Mouse (Mus musculus) lung, adult 2 months (tissue): ENCODE results near the gene Krtap4-6. TPM values are rescaled to one million over a fixed set of nuclear protein-coding genes. Genes with fewer than 3 reads are reported as not detected.
"Not testable (repeated sequence)": the region's sequence is repeated elsewhere in the genome, so short reads cannot be mapped to it uniquely, and the experiment has no call there.

Experiments
- DNase-seq: peaks from one replicate; pipeline ENCODE4 v3.0.0; 2022
- H3K4me1 ChIP-seq: fragments of 200-500 bp; 2 replicates; pipeline ENCODE4 v1.6.1; 2011; ENCODE audit warnings: low read length; ENCODE audit not compliant: control insufficient read depth, insufficient read depth
- H3K4me3 ChIP-seq: fragments of 200-500 bp; replicated peaks from 2 replicates; pipeline ENCODE3; 2011; ENCODE audit warnings: low read depth, mild to moderate bottlenecking, control low read depth, low read length; ENCODE audit errors: extremely low read depth
- CTCF ChIP-seq: fragments of 200-500 bp; IDR thresholded peaks from 2 replicates; pipeline ENCODE4 v1.5.1; 2011; ENCODE audit warnings: mild to moderate bottlenecking, low read length, control low read depth; ENCODE audit not compliant: insufficient read depth
- POLR2A ChIP-seq: fragments of 200-500 bp; IDR thresholded peaks from 2 replicates; pipeline ENCODE4 v1.6.1; 2011; ENCODE audit warnings: low read depth, mild to moderate bottlenecking, control low read depth, low read length, borderline replicate concordance; ENCODE audit errors: extremely low read depth
- WGBS: fragments of 180-500 bp; shearing (Covaris S2); methylation state at CpG from one replicate; pipeline ENCODE4 v1.1.7; 2018; 5-methylcytosine and 5-hydroxymethylcytosine counted together
- polyA plus RNA-seq: library from polyadenylated mRNA; depleted of rRNA; stranded (reverse); fragments of >200 nt; gene quantifications from 2 replicates; pipeline ENCODE4 v1.2.3, GENCODE M21; 2012; rRNA removed

Krtap4-6 gene
- polyA plus RNA-seq, 1 experiment, result not detected

- TF ChIP-seq POLR2A (no peak), CTCF (no peak)
- DNase-seq, result no peak
- 78% methylated on average over 3 of the region's 3 CpGs for WGBS
- H3K4me1 ChIP-seq, result no peaks in the 10 kb centered on the region
- no peak overlapping the region for H3K4me3 ChIP-seq
Observed at GRCm38 (mm10) chr11:99644351-99644750, 21.4 kb downstream of the Krtap4-6 start.

- H3K4me3 ChIP-seq, H3K4me1 ChIP-seq, DNase-seq: not testable (repeated sequence)
- WGBS, result 84% methylated on average over 9 of the region's 9 CpGs
Observed at GRCm38 (mm10) chr11:99643635-99644139, 22.1 kb downstream of the Krtap4-6 start, which contains the start of gene Krtap4-7. TSS of gene Krtap4-7 (minus strand) at chr11:99644089.

- no peak for TF ChIP-seq POLR2A
- TF ChIP-seq CTCF, result no peak
Observed at GRCm38 (mm10) chr11:99640926-99641325, 24.8 kb downstream of the Krtap4-6 start.

GRCm38 (mm10) chr11:99637086-99637485 lies 28.7 kb downstream of the Krtap4-6 start:
- Histone ChIP-seq H3K4me3 (no peak overlapping the region), H3K4me1 (no peaks in the 10 kb centered on the region)
- TF ChIP-seq CTCF (no peak), POLR2A (no peak)
- WGBS, result 57% methylated on average over 1 of the region's 1 CpGs
- DNase-seq, result no peak

More at GRCm38 (mm10) chr11:99640926-99641325, 24.8 kb downstream of the Krtap4-6 start:
- Histone ChIP-seq H3K4me3 (no peak overlapping the region), H3K4me1 (no peaks in the 10 kb centered on the region)
- no peak for DNase-seq
- WGBS, result 19% methylated on average over 1 of the region's 1 CpGs

- no peaks in the 10 kb centered on the region for H3K4me1 ChIP-seq
- 38% methylated on average over 8 of the region's 8 CpGs for WGBS
- DNase-seq, result no peak
Observed at GRCm38 (mm10) chr11:99634653-99635134, 31.1 kb downstream of the Krtap4-6 start, which contains the start of gene Krtap4-2. TSS of gene Krtap4-2 (minus strand) at chr11:99635084.

GRCm38 (mm10) chr11:99633293-99633692 lies 32.5 kb downstream of the Krtap4-6 start:
- no peak for TF ChIP-seq CTCF
- TF ChIP-seq POLR2A, result no peak
- no peak for DNase-seq
- WGBS, result 63% methylated on average over 2 of the region's 2 CpGs
- Histone ChIP-seq H3K4me3 (no peak overlapping the region), H3K4me1 (no peaks in the 10 kb centered on the region)

More at GRCm38 (mm10) chr11:99634653-99635134, 31.1 kb downstream of the Krtap4-6 start, which contains the start of gene Krtap4-2:
- H3K4me3 ChIP-seq, result no peak within 1 kb of the TSS
- TF ChIP-seq CTCF (no peak), POLR2A (no peak)

- Histone ChIP-seq H3K4me1 (no peaks in the 10 kb centered on the region), H3K4me3 (no peak overlapping the region)
- no peak for DNase-seq
- TF ChIP-seq POLR2A, result no peak
- TF ChIP-seq CTCF, result no peak
- WGBS, result 42% methylated on average over 3 of the region's 3 CpGs
Observed at GRCm38 (mm10) chr11:99630890-99631289, 34.9 kb downstream of the Krtap4-6 start.

- no peak for DNase-seq
- Histone ChIP-seq H3K4me3 (no peak within 1 kb of the TSS), H3K4me1 (no peaks in the 10 kb centered on the region)
- WGBS, result 82% methylated on average over 4 of the region's 4 CpGs
- TF ChIP-seq POLR2A, result no peak
- TF ChIP-seq CTCF, result no peak
Observed at GRCm38 (mm10) chr11:99628138-99628537, 37.6 kb downstream of the Krtap4-6 start, which contains the start of gene Krtap4-1. TSS of gene Krtap4-1 (minus strand) at chr11:99628238.

- 74% methylated on average over 2 of the region's 2 CpGs for WGBS
Observed at GRCm38 (mm10) chr11:99620335-99620734, 45.4 kb downstream of the Krtap4-6 start, which contains the start of gene Gm11562. TSS of gene Gm11562 (minus strand) at chr11:99620435.

More at GRCm38 (mm10) chr11:99620335-99620734, 45.4 kb downstream of the Krtap4-6 start, which contains the start of gene Gm11562:
- no peak for DNase-seq
- Histone ChIP-seq H3K4me1 (no peaks in the 10 kb centered on the region), H3K4me3 (no peak within 1 kb of the TSS)
- TF ChIP-seq CTCF (no peak), POLR2A (no peak)

Other genes with a start within 250 kb of the Krtap4-6 start
- 0.06 TPM in 1 of 2 replicates, not detected in the other for gene Krt12, start 243.7 kb downstream of the Krtap4-6 start, polyA plus RNA-seq
- gene Krt20, start 227.8 kb downstream of the Krtap4-6 start, polyA plus RNA-seq, result 0.72 TPM in 1 of 2 replicates, not detected in the other
- 20.2 and 26.1 TPM in 2 replicates for gene Krt23, start 172.8 kb downstream of the Krtap4-6 start, polyA plus RNA-seq
- not detected in 2 replicates for gene Krt39, start 144.6 kb downstream of the Krtap4-6 start, polyA plus RNA-seq
- gene Krt40, start 122.8 kb downstream of the Krtap4-6 start, polyA plus RNA-seq, result not detected in 2 replicates
- gene Krtap3-3, start 115.1 kb downstream of the Krtap4-6 start, polyA plus RNA-seq, result 1.2 TPM in 1 of 2 replicates, not detected in the other
- 8.7 TPM in 1 of 2 replicates, not detected in the other for gene Krtap3-2, start 109.1 kb downstream of the Krtap4-6 start, polyA plus RNA-seq
- gene Gm11939, start 106.5 kb downstream of the Krtap4-6 start, polyA plus RNA-seq, result not detected in 2 replicates
- gene Krtap3-1, start 99.3 kb downstream of the Krtap4-6 start, polyA plus RNA-seq, result not detected in 2 replicates
- gene Krtap1-5, start 84.9 kb downstream of the Krtap4-6 start, polyA plus RNA-seq, result not detected in 2 replicates
- gene Krtap1-4, start 82.3 kb downstream of the Krtap4-6 start, polyA plus RNA-seq, result not detected in 2 replicates
- not detected in 2 replicates for gene Krtap1-3, start 74.6 kb downstream of the Krtap4-6 start, polyA plus RNA-seq
- gene Krtap9-3, start 67.9 kb downstream of the Krtap4-6 start, polyA plus RNA-seq, result not detected in 2 replicates
- gene Gm11938, start 62.7 kb downstream of the Krtap4-6 start, polyA plus RNA-seq, result not detected in 2 replicates
- not detected in 2 replicates for gene Gm11937, start 55.8 kb downstream of the Krtap4-6 start, polyA plus RNA-seq
- not detected in 2 replicates for gene Krtap2-4, start 51.1 kb downstream of the Krtap4-6 start, polyA plus RNA-seq
- not detected in 2 replicates for gene Gm11562, start 45.5 kb downstream of the Krtap4-6 start, polyA plus RNA-seq
- gene Krtap4-1, start 37.7 kb downstream of the Krtap4-6 start, polyA plus RNA-seq, result not detected in 2 replicates
- gene Krtap4-2, start 30.9 kb downstream of the Krtap4-6 start, polyA plus RNA-seq, result not detected in 2 replicates
- gene Krtap4-7, start 21.9 kb downstream of the Krtap4-6 start, polyA plus RNA-seq, result not detected in 2 replicates
- not detected in 2 replicates for gene Gm11555, start 15.7 kb downstream of the Krtap4-6 start, polyA plus RNA-seq
- gene Gm11563, start 7.0 kb downstream of the Krtap4-6 start, polyA plus RNA-seq, result not detected in 2 replicates
- gene Gm14190, start 24.8 kb upstream of the Krtap4-6 start, polyA plus RNA-seq, result not detected in 2 replicates
- not detected in 2 replicates for gene Gm14180, start 68.3 kb upstream of the Krtap4-6 start, polyA plus RNA-seq
- not detected in 2 replicates for gene Gm11595, start 107.0 kb upstream of the Krtap4-6 start, polyA plus RNA-seq
- not detected in 2 replicates for gene Krtap4-8, start 114.7 kb upstream of the Krtap4-6 start, polyA plus RNA-seq
- gene Krtap4-9, start 119.2 kb upstream of the Krtap4-6 start, polyA plus RNA-seq, result not detected in 2 replicates
- not detected in 2 replicates for gene Gm11596, start 127.5 kb upstream of the Krtap4-6 start, polyA plus RNA-seq
- gene Gm11569, start 133.0 kb upstream of the Krtap4-6 start, polyA plus RNA-seq, result not detected in 2 replicates
- gene Gm11554, start 138.5 kb upstream of the Krtap4-6 start, polyA plus RNA-seq, result not detected in 2 replicates
- gene Krtap4-13, start 143.9 kb upstream of the Krtap4-6 start, polyA plus RNA-seq, result not detected in 2 replicates
- not detected in 2 replicates for gene Gm11564, start 149.7 kb upstream of the Krtap4-6 start, polyA plus RNA-seq
- gene 2300003K06Rik, start 172.1 kb upstream of the Krtap4-6 start, polyA plus RNA-seq, result not detected in 2 replicates
- not detected in 2 replicates for gene Krtap4-16, start 185.6 kb upstream of the Krtap4-6 start, polyA plus RNA-seq
- not detected in 2 replicates for gene Gm11568, start 192.0 kb upstream of the Krtap4-6 start, polyA plus RNA-seq
- gene Gm11559, start 198.5 kb upstream of the Krtap4-6 start, polyA plus RNA-seq, result not detected in 2 replicates
- gene Krtap9-1, start 207.4 kb upstream of the Krtap4-6 start, polyA plus RNA-seq, result not detected in 2 replicates
- 0.19 TPM in 1 of 2 replicates, not detected in the other for gene Gm11567, start 213.2 kb upstream of the Krtap4-6 start, polyA plus RNA-seq
- not detected in 2 replicates for gene Krtap31-1, start 242.0 kb upstream of the Krtap4-6 start, polyA plus RNA-seq
- not detected in 2 replicates for gene Gm11565, start 248.8 kb upstream of the Krtap4-6 start, polyA plus RNA-seq